ENCODE assay signal across 8 mouse cellular contexts in the genomic region with DNA sequence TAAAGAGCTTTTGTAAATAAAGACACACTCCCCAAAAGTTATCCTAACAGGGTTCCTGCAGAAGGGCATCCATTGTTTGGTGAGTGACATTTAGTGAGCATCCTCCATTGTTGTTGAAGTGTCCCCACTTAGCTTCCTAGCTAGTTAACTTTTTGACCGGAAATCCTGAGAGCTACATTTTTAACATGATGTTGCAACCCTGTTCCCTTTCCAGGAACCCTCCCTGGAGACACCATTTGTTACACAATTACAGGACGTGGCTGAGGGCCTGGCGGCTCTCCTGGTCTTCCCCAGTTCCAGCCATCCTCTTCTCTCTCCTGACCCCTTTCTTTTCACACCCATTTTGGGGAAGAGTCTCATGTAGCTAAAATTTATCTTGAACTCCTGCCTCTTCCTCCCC. TPM values are rescaled to one million over a fixed set of nuclear protein-coding genes. Genes with fewer than 3 reads are reported as not detected.
DNase-seq lines count a peak whose midpoint lies in the region; ATAC-seq lines count a peak whose summit lies in the region.

No protein-coding gene starts in this region.

- H3K4me1 ChIP-seq in heart, embryonic 12.5 days (replicated peaks): peaks cover 23% of the 10 kb centered on the region
- H3K4me1 ChIP-seq in lung, embryonic 16.5 days (replicated peaks; ENCODE audit: control insufficient read depth, insufficient read depth, low read length): peaks cover 25% of the 10 kb centered on the region

- intact Hi-C loops in heart, postnatal 36 days (cut with DNase I): loop anchor here (2.0 kb wide), 2 partner anchors 31 to 57 kb away; a partner anchor contains a TSS
- intact Hi-C loops in left cerebral cortex, postnatal 4 days (cut with DNase I): no loop called here

- H3K36me3 ChIP-seq in heart, embryonic 12.5 days: peaks cover 10% of the 10 kb centered on the region
- no peaks in the 10 kb centered on the region for H3K36me3 ChIP-seq in lung, embryonic 16.5 days (ENCODE audit: control insufficient read depth, insufficient read depth, low read length)

- H3K27me3 ChIP-seq in heart, embryonic 12.5 days (replicated peaks): 0 out of 2 replicates have a peak, but pooled peaks cover 3% of the 10 kb centered on the region
- no peaks in the 10 kb centered on the region for H3K27me3 ChIP-seq in lung, embryonic 16.5 days (ENCODE audit: control insufficient read depth, insufficient read depth, low read depth, low read length)

- H3K9ac ChIP-seq in heart, embryonic 12.5 days: no peak overlapping the region
- no peak overlapping the region for H3K9ac ChIP-seq in lung, embryonic 16.5 days (ENCODE audit: low read length)

- no peak overlapping the region for H3K27ac ChIP-seq in heart, embryonic 12.5 days (ENCODE audit: poor library complexity, severe bottlenecking)
- peak overlapping the region; percentile 78 for H3K27ac ChIP-seq in lung, embryonic 16.5 days (ENCODE audit: low read length)

- H3K4me3 ChIP-seq in heart, embryonic 12.5 days: no peak overlapping the region
- peak overlapping the region; percentile 92; the same call in 1 of the 2 replicates for H3K4me3 ChIP-seq in lung, embryonic 16.5 days (ENCODE audit: low read length)

- 47% methylated on average over 3 of the region's 3 CpGs for WGBS in heart, embryonic 12.5 days
- 14% methylated on average over 3 of the region's 3 CpGs for WGBS in lung, embryonic 16.5 days

- H3K9me3 ChIP-seq in heart, embryonic 12.5 days (replicated peaks): no peaks in the 10 kb centered on the region
- no peaks in the 10 kb centered on the region for H3K9me3 ChIP-seq in lung, embryonic 16.5 days (ENCODE audit: control insufficient read depth, low read length)

- H3K4me2 ChIP-seq in heart, embryonic 12.5 days: no peak overlapping the region
- H3K4me2 ChIP-seq in lung, embryonic 16.5 days (ENCODE audit: low read depth, low read length): peak overlapping the region; percentile 68; the same call in 1 of the 2 replicates

- ATAC-seq in heart, embryonic 12.5 days (ENCODE audit: insufficient number of reproducible peaks, low FRiP score): no peak
- ATAC-seq in common myeloid progenitor, adult 5-6 weeks (replicated peaks; ENCODE audit: low read depth, poor library complexity, severe bottlenecking): peak; percentile 20; the same call in 1 of the 2 replicates
- no peak for ATAC-seq in lung, embryonic 16.5 days (ENCODE audit: low read depth)

- DNase-seq in heart, adult 11 months: peak; percentile 98
- peak; percentile 68 to 80 for DNase-seq in heart, postnatal 36 days
- no peak for DNase-seq in embryo, embryonic 10 days (ENCODE audit: low spot score)
- DNase-seq in spleen, postnatal 4 days (ENCODE audit: low spot score in 2 of 2): no peak
- no peak for DNase-seq in left cerebral cortex, postnatal 4 days

RNA-seq across cellular contexts. Expression of a gene that starts 1.1 kb away (rescaled TPM):
- polyA plus RNA-seq in heart, embryonic 12.5 days (2016; fragmentation: Nextera tagmentation; extraction: Ambion mirVana): 27.8 and 28.4 TPM in 2 replicates
- 13.8 and 14.1 TPM in 2 replicates for total RNA-seq in common myeloid progenitor, adult 5-6 weeks (2017)
- total RNA-seq in heart, postnatal 36 days (2021): 10 to 100 TPM; 38.4 to 43.0 TPM
- polyA plus RNA-seq in lung, embryonic 16.5 days (2015; fragmentation: Nextera tagmentation; extraction: Ambion mirVana): 38.7 and 41.4 TPM in 2 replicates
- total RNA-seq in left cerebral cortex, postnatal 4 days (2021): 10 to 100 TPM; 48.9 to 50.2 TPM

RNA-seq across cellular contexts. Expression of a gene that starts 36.1 kb away (rescaled TPM):
- polyA plus RNA-seq in heart, embryonic 12.5 days (2016; fragmentation: Nextera tagmentation; extraction: Ambion mirVana): 72.9 and 73.2 TPM in 2 replicates
- 28.4 and 33.3 TPM in 2 replicates for total RNA-seq in common myeloid progenitor, adult 5-6 weeks (2017)
- total RNA-seq in heart, postnatal 36 days (2021): 10 to 100 TPM; 25.2 to 25.5 TPM
- 93.0 and 110 TPM in 2 replicates for polyA plus RNA-seq in lung, embryonic 16.5 days (2015; fragmentation: Nextera tagmentation; extraction: Ambion mirVana)
- 10 to 100 TPM; 45.9 to 47.6 TPM for total RNA-seq in left cerebral cortex, postnatal 4 days (2021)

RNA-seq across cellular contexts. Expression of a gene that starts 36.8 kb away (rescaled TPM):
- polyA plus RNA-seq in heart, embryonic 12.5 days (2016; fragmentation: Nextera tagmentation; extraction: Ambion mirVana): 19.5 and 19.9 TPM in 2 replicates
- total RNA-seq in common myeloid progenitor, adult 5-6 weeks (2017): 15.1 and 17.1 TPM in 2 replicates
- total RNA-seq in heart, postnatal 36 days (2021): 100 to 1,000 TPM; 106 to 111 TPM
- polyA plus RNA-seq in lung, embryonic 16.5 days (2015; fragmentation: Nextera tagmentation; extraction: Ambion mirVana): 11.0 and 12.1 TPM in 2 replicates
- total RNA-seq in left cerebral cortex, postnatal 4 days (2021): 10 to 100 TPM; 41.4 to 45.7 TPM

RNA-seq across cellular contexts. Expression of a gene that starts 56.8 kb away (rescaled TPM):
- 8.6 and 9.5 TPM in 2 replicates for polyA plus RNA-seq in heart, embryonic 12.5 days (2016; fragmentation: Nextera tagmentation; extraction: Ambion mirVana)
- 4.1 and 4.6 TPM in 2 replicates for total RNA-seq in common myeloid progenitor, adult 5-6 weeks (2017)
- 1 to 10 TPM; 8.7 to 8.8 TPM for total RNA-seq in heart, postnatal 36 days (2021)
- 5.5 and 5.7 TPM in 2 replicates for polyA plus RNA-seq in lung, embryonic 16.5 days (2015; fragmentation: Nextera tagmentation; extraction: Ambion mirVana)
- total RNA-seq in left cerebral cortex, postnatal 4 days (2021): 1 to 10 TPM; 3.4 to 3.7 TPM

RNA-seq across cellular contexts. Expression of a gene that starts 57.5 kb away (rescaled TPM):
- 4.8 and 5.0 TPM in 2 replicates for polyA plus RNA-seq in heart, embryonic 12.5 days (2016; fragmentation: Nextera tagmentation; extraction: Ambion mirVana)
- total RNA-seq in common myeloid progenitor, adult 5-6 weeks (2017): 3.2 and 3.7 TPM in 2 replicates
- 1 to 10 TPM; 1.9 to 2.8 TPM for total RNA-seq in heart, postnatal 36 days (2021)
- 15.5 and 17.3 TPM in 2 replicates for polyA plus RNA-seq in lung, embryonic 16.5 days (2015; fragmentation: Nextera tagmentation; extraction: Ambion mirVana)
- 10 to 100 TPM; 11.1 TPM for total RNA-seq in left cerebral cortex, postnatal 4 days (2021)

Comparison
In these comparisons a context has a peak if more than half of its experiments do, and no peak if none do; other contexts are left out.
1. DNase-seq: peak in heart, adult 11 months (single experiment) and heart, postnatal 36 days (2 of 2); none in embryo, embryonic 10 days (single experiment), spleen, postnatal 4 days (0 of 2) and left cerebral cortex, postnatal 4 days (single experiment).